Mouse (Mus musculus) thymus, postnatal 25 days (tissue): ENCODE data around the gene Cd207.

Experiments used
- DNase-seq: peaks from one replicate; pipeline ENCODE4 v3.0.0; 2022

Cd207 gene

DNA sequence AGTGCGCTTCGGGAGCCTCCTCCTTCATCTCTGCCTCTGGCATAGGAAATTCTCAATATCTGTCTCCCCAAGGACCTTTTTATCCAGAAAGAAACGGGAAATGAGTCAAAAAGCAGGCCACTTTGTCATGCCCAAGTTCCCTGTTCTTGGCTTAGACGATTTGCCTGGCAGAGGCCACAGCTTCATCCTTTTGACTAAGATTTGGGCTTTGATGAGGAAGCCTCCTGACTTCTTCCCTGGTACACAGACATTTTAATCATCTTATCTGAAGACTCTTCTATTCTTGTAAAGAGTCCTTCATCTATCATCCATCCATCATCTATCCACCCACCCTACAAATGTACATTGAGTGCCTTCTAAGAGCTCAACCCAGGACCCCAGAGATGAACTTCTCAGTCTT lies at the start of gene Cd207:
TSS of gene Cd207 (minus strand) at position 101 of the 400 bp plus-strand sequence.
- no peak for DNase-seq

DNA sequence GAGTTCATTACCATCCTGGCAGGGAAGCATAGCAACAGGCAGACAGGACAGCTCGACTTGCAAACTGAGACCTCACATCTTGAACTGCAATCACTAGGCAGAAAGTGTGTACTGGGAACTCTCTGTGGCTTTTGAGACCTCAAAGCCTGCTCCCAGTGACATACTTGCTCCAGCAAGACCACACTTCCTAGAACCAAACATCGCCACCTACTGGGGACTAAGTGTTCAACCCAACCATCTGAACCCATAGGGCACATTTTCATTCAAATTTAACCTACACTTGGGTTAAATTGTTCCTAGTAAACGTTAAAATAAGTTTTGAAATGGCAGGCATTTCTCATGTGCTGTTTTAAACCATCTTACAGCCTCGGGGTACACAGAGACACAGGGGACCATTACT lies 49.5 kb upstream of the Cd207 start:
- no peak for DNase-seq

DNA sequence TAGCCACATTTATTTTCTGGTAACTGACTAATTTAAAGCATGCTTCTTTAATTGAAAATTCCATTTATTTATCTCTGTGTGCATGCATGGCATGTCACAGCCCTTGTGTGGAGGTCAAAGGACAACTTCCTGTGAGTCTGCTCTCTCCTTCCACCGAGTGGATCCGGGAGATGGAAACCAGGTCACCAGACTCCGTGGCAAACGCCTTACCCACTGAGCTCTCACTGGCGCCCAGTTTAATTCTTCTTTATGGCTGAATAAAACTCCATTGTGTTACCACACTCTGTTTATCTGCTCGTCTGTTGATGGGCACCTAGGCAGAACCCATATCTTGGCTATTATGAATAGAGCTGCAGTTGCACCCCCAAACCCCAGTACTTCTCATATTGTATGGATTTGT lies 44.9 kb upstream of the Cd207 start:
- DNase-seq: no peak

DNA sequence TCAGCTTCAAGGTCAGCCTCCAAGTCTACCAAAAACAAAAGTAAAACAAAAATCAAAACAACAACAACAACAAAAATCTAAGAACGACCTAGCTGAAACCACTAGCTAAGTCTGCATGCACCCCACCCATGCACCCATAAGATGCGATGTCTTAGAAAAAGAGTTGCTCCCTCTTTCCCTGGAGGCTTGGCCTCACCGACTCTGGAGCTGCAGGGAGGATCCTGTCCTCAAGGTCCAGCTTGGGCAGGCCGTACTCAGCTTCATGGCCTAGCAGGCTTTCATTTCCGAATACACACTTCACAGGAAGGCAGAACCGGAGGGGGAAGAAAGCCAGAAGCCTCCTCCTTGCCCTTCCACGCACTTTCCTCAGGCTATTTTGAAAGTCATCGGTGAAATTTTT lies 39.4 kb upstream of the Cd207 start:
- no peak for DNase-seq

DNA sequence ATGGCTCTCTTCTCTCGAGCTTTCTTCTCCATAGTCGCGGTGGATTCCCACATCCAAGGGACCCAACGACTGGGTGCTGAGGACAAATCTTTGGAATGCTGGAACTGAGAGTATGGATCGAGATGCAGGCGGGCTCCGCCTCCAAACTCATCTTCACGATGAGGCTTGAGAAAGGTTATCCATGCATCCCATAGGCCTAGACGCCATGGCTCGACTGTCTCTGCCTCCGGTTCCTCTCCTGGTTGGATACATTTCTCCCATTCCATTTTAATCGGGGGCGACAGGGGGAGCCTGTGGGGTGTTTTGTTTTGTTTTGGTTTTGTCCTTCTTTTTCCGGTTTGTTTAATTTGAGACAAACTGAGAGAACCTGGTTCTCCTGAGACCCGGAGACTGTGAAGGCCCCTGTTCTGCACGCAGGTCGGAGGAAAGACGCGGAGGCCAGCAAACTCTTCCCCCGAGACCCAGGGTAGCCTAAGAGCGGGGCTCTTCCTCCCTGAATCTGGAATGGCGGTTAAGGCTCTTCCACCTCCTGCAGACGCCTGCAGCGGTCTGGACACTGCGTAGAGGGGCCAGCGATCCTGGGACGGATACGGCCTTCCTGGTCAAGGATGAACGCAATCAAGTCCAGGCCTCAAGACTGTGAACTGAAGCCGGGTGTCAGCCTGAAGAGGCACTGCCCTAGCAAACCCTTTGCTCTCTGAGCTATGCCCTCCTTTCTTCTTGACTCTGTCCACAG lies 38.0 kb upstream of the Cd207 start:
- DNase-seq: no peak

DNA sequence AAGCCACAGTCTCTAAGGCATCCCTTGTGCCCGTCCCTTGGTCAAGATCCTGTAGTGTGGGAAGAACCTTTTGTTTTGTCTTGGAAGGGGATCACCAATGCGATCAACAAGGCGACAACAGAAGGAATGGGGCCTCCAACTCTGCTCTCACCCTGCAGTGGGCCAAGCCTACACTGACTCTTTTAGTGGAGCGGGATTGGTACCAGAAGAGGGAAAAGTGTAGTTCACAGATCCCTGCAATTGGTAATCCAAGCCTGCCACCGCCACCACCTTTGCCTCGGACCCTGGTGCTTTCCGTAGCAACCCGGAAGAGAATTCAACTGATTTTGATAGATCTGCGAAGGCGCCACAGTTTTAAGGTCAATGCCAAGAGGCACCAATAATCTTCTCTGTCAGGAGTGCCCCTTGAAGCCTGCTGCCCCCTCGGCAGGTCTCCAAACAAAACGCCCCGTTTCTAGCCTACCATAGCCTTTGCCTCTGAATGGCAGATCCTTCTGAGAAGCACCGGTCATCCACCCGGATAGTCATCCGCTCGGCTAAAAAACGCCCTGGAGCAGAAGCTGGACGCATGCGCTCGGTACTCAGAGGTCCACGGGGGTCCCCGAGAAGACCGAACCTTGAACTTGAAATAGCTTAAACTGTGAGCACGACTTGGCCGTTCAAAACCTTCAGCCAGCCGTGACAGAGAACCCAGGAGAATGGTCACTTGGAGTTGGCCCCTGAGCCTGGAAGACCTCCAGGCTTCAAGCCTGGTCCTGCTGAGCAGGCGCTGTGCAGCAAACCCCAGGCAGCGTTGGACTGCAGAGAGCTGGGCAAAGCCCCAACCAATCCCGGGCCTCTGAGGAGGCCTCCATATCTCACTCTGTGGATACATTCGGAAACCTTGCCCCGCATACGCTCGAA lies 36.8 kb upstream of the Cd207 start:
- no peak for DNase-seq

DNA sequence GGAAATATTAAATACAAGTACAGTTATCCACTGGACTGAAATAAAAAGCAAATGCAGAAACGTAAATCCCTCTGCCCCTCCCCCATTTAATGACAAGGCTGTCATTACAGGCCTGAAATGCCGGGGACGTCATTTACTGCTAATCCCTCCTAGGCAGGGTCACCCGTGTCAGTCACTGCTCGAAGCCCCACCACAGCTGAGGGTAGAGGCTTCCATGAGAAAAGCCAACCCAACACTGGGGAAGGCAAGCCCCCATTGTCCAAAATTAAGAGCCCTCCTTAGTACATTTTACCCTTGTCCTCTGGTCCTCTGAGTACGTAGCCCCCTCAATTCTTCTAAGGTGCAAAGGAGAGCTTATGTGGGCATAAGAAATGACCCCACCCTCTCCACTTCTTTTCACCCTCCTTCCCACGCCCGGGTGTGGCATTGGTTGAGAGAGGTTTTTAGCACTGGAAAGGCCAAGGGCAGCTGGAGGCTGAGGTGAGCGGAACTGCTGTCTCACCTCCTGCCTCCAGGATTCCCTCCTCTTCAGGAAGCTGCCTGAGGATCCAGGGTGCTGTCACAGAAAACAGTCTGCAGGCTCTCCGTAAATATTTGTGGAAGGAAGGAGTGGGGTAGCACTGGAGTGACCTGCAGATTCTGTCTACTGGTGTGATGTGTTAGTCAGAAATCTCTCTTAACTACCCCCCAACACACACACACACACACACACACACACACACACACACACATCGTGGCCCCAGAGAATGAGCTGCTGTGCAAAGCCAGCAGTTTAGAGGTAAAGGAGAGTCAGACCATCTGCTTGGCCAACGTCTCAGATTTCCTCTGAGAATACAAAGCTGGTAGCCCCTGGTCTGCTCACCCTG lies 35.8 kb upstream of the Cd207 start:
- DNase-seq: no peak

DNA sequence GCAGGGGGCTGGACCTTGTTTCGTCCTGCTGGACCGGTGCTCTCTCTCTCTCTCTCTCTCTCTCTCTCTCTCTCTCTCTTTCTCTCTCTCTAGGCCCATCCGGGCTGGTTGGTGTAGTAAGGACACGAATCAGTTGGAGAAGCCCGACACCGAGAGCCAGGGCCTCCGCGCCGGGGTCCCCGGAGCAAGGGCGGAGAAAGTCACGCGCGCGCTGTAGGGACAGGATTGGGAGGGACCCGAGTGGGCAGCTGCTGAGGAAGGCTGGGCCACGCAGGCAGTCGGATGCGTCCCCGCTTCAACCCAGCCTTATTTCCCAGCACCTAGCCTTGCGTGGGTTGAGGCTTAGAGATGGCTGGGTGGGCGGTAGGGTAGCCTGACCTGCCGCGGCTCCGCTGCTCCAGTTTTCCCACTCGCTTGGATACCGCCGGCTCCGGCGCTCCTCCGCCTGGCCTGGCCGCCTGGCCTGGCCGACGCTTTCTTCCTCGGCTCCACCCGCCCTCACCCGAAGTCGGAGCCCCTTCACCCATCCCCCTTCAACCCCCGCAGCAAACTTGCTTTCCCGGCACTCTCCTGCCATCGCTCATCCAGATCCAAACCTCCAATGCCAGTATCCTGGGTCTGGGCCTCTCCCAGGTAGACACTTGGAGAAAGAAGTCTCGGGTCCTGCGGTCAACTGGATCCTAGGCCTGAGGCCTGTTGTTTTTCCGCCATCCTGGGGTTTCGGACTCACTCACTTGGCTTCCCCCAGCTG lies 34.2 kb upstream of the Cd207 start:
- DNase-seq: no peak

DNA sequence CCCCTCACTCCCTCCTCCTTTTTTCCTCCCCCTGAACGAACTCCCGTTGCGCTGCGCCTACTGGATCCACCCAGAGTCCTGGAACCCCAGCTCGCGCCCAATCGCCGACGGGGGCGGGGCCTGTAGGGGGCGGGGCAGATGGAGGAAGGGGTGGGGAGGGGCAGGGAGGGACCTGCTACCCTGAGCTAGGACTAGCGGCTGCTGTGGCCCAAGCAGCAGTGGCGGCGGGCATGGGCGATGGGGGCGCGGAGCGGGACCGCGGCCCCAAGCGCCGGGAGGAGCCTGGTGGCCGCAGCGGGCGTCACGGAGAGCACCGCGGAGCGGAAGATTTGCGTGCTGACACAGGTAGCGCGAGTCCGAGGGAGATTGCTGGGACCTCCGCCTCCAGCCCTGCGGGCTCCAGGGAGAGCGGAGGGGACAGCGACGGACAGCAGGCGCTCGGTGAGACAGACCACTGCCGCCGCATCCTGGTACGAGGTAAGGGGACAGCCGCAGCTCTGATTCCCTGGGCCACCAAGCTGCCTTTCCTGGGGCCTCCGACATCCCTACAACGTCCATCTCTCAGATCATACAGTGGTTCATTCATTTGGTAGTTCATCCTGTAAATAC lies 33.5 kb upstream of the Cd207 start, which contains the start of gene Vax2:
TSS of gene Vax2 (plus strand) at position 198 of the 609 bp plus-strand sequence.
- peak; percentile 61 for DNase-seq

DNA sequence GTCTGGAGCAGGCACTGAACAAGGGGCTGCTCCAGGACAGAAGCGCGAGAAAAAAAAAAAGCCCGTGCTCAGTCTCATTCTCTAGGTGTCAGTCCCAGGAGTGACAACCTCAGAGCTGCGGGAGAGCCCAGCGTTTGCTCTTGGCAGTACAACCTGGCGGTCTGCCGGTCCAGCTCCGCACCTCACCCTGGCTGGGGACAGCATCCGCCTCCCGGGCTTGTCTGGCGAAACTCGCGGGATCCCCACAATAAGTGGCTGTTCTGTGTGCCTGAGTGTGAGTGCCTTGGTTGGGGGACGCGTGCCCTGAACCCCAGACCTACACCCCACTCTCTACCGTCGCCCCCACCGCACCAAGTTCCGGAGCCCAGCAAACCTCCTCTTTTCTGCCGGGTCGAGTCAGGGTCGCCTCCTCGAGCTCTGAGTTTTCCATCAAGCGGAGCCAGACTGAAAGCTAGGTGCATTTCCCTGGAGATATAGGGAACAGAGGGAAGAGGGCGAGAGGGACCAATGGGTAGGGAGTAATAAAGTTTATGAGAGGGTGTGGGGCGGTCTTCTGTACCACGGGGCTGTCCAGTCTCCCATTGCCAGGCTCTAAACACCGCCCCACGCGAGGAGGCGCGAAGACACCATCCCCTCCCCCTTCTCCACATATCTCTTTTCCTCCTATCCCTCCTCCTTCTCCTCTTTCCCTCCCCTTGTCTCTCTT lies 32.9 kb upstream of the Cd207 start:
- no peak for DNase-seq

DNA sequence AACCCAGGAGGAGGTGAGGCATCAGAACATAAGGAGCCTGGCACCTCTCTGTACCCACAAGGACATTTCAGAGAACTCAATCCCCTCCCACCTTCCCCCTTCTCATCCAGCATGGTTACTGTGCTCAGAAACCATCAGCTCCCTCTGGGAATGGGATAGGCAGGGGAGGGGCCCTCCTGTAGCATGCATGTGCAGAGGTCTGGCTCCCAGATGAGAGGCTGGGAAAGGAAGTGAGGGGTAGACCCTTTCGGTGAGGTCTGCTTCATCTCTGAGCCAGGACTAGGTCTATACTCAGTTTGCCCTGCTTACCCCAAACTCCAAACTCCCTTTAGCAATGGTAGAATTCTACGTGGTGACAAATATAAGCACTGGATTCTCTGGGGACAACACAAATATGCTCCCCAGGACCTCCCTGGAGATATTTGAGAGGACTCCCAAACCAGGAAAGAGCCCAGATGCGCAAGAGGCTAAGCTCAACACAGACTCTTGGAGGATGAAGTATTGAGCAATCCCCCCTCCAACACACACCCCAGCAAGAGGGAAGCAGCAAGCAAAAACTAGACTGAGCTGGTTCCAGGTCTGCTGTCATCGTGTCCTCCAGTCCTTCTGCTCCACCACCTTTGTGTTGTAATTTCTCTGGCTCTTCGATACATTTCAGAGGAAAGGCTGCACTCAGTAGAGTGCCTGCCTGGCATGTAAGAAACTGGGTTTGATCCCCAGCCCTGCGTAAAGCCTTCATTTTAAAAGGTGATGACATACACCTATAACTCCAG lies 30.3 kb upstream of the Cd207 start:
- no peak for DNase-seq

DNA sequence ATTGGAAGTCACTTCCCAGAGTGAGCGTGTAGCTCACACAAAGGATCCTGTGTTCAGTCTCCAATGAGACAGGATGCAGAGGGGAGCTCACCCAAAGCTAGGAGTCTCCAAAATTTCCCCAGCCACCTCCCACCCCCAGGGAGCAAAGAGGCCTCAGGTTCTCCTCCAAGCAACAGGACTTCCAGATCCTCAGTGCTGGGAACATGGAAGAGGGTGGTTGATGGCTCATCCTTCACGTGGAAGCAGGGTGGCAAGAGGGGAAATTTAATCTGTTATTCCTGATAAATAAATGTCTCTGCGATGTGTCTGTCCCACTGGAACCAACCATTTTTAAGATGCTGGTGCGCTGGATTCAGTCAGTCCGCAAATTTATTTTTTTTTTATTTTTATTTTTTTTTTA lies 27.0 kb upstream of the Cd207 start:
- no peak for DNase-seq

DNA sequence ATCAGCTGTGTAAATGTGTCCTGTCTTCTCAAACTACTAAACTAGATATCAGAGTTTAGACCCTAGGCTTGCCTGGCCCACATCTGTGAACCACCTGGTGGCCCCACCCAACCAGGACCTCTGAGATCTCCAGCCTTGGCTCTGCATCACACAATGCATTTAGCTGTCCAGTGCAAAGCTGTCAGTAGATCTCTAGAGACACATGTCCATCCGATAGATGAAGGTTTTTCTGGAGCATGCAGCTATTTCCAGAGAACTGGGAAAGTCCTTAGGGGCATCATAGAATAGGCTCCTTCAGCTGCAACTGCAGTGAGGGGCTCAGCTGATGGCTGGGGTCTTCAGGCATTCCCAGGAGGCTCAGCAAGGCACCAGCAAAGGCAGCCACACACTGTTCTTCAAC lies 26.6 kb upstream of the Cd207 start:
- DNase-seq: no peak

DNA sequence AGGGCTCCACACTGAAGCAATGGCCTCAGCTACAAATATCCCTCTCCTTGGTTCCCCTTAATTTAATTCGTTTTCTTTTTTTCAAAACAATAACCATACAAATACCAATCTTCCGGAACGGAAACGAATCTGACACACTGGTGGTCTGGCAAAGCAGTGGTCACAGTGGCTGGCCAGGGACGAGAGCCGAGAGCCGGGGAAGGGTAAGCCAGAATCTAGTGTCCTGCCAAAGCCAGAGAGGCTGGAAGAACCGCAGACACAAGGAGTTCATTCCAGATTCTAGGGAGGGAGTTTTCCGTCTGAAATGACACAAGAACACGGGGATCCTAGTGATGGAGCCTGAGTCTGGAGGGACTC lies 26.0 kb upstream of the Cd207 start:
- no peak for DNase-seq

DNA sequence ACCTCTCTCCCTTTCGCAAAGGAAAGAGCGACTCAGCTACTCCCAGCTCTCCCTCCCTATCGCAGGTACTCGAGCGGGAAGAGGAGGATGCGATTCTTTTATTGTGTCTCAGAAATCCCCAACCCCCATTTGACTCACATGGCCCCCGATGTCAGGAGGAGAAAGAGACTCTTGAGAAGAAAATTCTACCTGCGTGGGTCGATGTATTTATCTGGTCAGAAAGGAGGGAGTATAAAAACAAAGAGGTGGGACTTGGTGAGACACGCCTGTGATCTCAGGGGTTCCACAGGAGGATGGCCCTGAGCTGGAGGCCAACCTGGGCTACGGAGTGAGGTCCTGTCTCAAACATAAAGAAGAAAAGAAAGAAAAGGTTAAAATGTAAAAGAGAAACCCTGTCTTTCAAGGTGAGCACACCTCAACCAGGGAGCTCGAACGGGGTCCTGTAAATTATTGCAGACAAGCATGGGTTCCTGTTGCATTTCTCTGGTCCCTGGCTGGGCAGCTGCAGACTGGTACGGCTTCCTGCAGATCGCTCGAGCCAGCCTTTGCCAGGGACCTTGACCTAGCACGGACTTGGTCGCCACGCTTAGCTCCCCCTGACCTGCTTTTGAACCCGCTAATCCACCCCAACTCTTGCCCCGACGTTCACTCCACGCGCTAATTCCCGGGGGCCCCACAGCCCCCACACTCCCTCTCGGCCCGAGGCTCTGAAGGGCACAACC lies 25.5 kb upstream of the Cd207 start:
- no peak for DNase-seq

DNA sequence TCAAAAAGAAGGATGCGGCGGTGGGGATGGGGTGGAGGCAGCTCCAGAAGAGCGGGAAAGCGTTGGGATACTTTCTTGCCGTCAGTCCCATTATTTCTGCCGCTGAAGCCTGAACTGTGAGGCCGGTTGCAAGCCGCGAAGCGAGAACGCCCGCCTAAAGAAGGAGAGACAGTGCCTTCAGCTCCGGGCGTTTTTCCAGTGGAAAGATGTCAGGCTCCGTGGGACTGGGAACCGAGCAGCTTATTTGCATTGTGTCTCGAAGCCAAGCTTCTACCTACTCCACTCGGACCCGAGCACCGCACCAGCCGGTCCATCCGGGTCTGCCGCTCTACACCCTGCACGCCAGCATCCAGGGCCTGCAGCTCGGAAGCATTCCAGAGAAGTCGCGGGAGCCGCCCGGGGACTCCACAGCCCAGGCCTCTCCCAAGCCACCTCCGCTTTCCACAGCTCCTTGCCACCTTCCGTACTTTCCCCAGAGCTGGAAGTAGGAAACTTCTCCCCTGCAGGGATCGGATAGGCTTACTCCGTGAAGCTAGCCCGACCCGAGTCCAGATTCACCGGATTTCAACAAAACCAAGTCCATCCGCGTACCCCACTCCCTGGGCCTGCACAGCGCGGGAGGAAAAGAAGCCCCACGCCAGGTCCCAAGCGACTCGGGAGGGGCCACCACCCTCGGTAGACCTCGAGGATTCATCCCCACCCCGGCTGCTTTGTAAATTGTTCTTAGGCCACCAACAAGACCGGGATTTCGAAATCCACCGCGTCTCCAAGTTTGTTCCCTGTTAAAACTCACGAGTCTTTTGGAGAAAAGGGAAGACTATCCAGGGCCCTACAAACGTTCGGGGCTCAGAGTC lies 24.7 kb upstream of the Cd207 start:
- DNase-seq: no peak

DNA sequence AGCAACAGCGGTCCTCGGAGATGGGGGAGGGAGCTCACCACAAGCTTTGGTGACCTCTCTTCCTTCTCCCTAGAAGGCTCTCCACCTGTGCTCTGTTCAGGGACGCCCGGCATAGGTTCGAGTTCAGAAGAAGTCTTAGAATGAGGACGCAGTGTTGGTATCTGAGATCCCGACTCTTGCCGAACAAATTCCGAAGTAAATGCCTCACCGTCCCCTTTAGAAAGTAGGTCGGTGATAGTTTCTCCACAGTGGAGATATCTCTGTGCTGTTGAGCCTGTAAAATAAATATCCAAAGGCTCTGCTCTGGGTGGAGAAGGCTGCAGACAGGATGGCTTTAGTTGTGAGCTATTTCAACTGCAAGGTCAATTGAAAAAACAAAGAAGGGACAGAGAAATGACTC lies 23.3 kb upstream of the Cd207 start:
- DNase-seq: no peak

DNA sequence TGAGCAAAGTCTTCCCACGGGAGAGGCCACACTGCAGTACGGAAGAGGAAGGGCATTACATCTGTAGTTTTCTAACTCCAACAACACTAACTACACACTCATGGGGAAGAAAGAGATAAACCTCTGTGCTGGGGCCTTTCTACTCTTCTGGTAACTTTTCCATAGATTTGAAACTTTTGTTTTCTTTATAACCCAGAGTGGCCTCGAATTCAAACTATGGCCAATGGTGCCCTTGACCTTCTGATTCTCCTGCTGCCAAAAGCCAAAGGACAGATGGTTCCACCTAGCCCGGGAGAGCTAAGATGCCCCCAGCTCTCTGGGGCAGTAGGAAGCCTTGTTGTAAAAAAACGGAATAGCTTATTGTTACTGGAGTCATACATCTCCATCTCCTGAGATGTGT lies 22.3 kb upstream of the Cd207 start:
- no peak for DNase-seq

DNA sequence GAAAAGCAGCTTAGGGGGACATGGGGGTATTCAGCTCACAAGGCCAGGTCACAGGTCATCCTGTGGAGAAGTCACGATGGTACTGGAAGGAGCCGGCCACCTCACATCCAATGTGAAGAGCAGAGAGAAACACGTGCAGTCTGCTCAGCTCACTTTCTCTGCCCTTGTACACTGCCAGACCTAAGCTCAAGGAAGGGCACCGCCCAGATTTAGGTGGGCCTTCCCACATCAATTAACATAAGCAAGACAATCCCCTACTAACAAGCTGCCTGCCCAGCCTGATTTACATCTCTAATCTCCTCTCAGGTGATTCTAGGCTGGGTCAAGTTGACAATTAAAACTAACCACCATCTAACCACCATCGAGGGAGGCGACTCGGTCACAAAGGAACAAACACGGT lies 20.3 kb upstream of the Cd207 start:
- DNase-seq: no peak
